Mouse (Mus musculus) intestine, embryonic 16.5 days (tissue): ENCODE measurements at regions not wholly inside any gene's neighbourhood (a gene's known extent, or its start where the extent isn't known, plus 50 kb on each side); places are given as distances from the start of the nearest gene placed in this dataset.

Experiments used
- ATAC-seq: fragments of 200-750 bp; cut with Nextera tagmentation; 2 replicates; pipeline ENCODE4 v1.8.0; 2017; ENCODE audit warnings: moderate TSS enrichment, moderate library complexity
- H3K27ac ChIP-seq: fragments of 300-500 bp; sonication (generic); 2 replicates; pipeline ENCODE4 v1.5.1; 2014; ENCODE audit warnings: mild to moderate bottlenecking, low read length
- H3K27me3 ChIP-seq: fragments of 300-500 bp; sonication (generic); replicated peaks from 2 replicates; pipeline ENCODE4 v1.6.1; 2014; ENCODE audit warnings: low read length, control low read depth, mixed read lengths; ENCODE audit not compliant: control insufficient read depth, insufficient read depth
- H3K36me3 ChIP-seq: fragments of 300-500 bp; sonication (generic); 2 replicates; pipeline ENCODE4 v1.6.1; 2014; ENCODE audit warnings: low read length, control low read depth; ENCODE audit not compliant: control insufficient read depth, insufficient read depth
- H3K4me1 ChIP-seq: fragments of 300-500 bp; sonication (generic); 2 replicates; pipeline ENCODE4 v1.6.1; 2014; ENCODE audit warnings: low read length, control low read depth, mixed read lengths; ENCODE audit not compliant: control insufficient read depth, insufficient read depth
- H3K4me2 ChIP-seq: fragments of 300-500 bp; sonication (generic); 2 replicates; pipeline ENCODE4 v1.6.1; 2014; ENCODE audit warnings: low read depth, low read length, control low read depth
- H3K4me3 ChIP-seq: fragments of 300-500 bp; sonication (generic); 2 replicates; pipeline ENCODE4 v1.5.1; 2014; ENCODE audit warnings: mild to moderate bottlenecking, low read length
- H3K9ac ChIP-seq: fragments of 300-500 bp; sonication (generic); 2 replicates; pipeline ENCODE4 v1.6.1; 2014; ENCODE audit warnings: low read depth, low read length
- H3K9me3 ChIP-seq: fragments of 300-500 bp; sonication (generic); 2 replicates; pipeline ENCODE4 v1.6.1; 2016; ENCODE audit warnings: low read length, control low read depth; ENCODE audit not compliant: control insufficient read depth
- WGBS: fragments of 180-500 bp; shearing (Covaris S2); extraction: QIAGEN DNeasy Blood & Tissue Kit; methylation state at CpG from one replicate; pipeline ENCODE4 v1.1.7; 2014; 5-methylcytosine and 5-hydroxymethylcytosine counted together

DNA sequence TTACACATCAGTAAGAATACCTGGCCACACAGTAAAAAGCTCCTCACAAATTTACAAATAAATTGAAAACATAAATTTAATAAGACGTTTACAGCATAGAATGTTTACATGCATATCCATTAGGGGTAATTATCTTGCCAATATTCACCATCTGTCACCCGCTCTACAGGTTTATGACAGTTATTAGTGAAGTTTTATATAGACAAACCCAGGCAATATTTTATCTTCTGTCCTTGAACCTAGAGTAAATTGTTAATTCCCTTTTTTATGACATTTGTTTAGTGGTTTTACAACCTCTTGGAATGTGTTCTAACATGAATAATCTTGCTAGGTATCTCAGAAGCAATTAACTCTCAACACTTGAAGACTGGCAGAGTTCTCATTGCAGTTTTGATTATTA, 6458.7 kb downstream of the 9330182O14Rik start:
- no peaks in the 10 kb centered on the region for H3K36me3 ChIP-seq
- ATAC-seq = peak; percentile 89
- H3K9ac ChIP-seq = no peak overlapping the region
- H3K4me1 ChIP-seq = no peaks in the 10 kb centered on the region
- 30% methylated on average over 2 of the region's 2 CpGs for WGBS
- no peak overlapping the region for H3K27ac ChIP-seq
- no peak overlapping the region for H3K4me2 ChIP-seq
- no peaks in the 10 kb centered on the region for H3K27me3 ChIP-seq
- no peak overlapping the region for H3K4me3 ChIP-seq
- no peaks in the 10 kb centered on the region for H3K9me3 ChIP-seq

DNA sequence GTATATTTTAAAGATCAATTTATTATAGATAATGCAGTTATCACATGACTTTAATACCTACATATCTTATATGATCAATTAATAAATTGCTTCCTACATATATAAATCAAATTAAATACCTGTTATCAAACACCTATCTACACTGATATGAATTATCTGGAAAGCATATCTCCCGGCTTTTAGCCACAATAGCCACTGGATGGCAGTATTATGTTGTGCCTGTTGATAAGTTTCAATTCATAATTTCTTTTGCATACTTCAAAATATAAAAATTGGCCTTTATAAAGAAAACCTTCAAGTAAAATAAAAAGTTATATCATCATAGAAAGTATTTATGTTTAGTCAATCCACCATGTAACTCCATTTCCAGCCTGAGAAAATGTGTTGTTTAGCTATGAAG, 6464.2 kb downstream of the 9330182O14Rik start:
- no peaks in the 10 kb centered on the region for H3K27me3 ChIP-seq
- H3K36me3 ChIP-seq = no peaks in the 10 kb centered on the region
- H3K4me1 ChIP-seq = no peaks in the 10 kb centered on the region
- H3K9ac ChIP-seq = no peak overlapping the region
- WGBS = 67% methylated on average over 1 of the region's 1 CpGs
- H3K27ac ChIP-seq = no peak overlapping the region
- H3K4me2 ChIP-seq = no peak overlapping the region
- H3K9me3 ChIP-seq = no peaks in the 10 kb centered on the region
- ATAC-seq = no peak
- no peak overlapping the region for H3K4me3 ChIP-seq

DNA sequence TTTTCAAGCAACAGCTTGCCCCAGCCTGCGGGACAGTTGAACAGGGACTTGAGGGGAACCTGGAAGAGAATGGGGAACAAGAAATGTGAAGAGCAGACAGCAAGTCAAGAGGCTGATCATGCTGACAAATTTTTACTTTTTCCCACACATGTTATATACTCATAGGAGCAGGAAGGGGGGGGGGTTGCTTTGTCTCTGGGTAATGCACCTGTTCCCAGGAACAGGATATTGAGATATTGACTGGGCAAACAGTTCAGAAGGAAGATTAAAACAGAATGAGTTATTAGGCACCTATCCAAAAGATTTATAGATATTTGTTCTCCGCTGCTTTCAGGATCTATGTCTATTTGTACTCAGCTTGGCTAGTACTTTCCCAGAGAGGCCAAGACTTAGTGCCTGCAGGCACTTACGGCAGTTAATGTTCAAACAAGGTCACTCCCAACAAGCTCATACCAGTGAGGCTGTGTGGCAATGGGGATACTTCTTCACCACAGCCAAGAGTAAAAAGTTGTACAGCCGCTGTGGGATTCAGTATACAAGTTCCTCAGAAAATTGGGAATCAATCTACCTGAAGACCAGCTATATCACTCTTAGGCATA, 6489.4 kb downstream of the 9330182O14Rik start:
- H3K4me1 ChIP-seq = no peaks in the 10 kb centered on the region
- no peak overlapping the region for H3K9ac ChIP-seq
- no peak overlapping the region for H3K4me3 ChIP-seq
- ATAC-seq = peak; percentile 86
- no peak overlapping the region for H3K27ac ChIP-seq
- H3K27me3 ChIP-seq = no peaks in the 10 kb centered on the region
- no peaks in the 10 kb centered on the region for H3K9me3 ChIP-seq
- 64% methylated on average over 4 of the region's 4 CpGs for WGBS
- H3K4me2 ChIP-seq = no peak overlapping the region
- no peaks in the 10 kb centered on the region for H3K36me3 ChIP-seq

DNA sequence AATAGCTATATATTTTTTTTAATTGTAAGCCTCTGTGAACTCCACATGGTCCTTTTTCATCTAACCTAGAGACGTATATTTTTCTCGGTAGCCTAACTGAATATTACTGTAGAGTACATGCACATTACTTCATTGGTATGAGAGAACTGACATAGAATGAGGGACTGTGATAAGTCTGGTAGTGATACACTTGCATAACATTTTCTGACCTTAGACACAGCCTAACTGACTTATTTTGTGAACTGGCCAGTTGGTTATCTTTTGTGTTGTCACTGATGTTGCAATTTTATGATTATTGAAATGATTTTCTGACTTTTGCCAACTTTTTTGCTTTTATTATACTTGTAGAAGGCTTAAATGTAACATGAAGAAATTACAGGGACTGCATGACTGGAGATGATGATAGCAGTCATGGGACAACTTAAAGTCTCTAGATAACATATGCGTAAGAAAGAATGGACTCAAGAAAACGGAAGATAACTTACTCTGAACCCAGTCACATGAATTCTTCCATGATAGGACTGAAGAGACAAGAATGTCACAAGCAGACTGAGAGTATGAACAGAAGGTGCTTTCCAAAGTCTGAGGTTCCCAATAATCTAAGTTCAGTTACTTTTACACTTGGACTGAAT, 6491.0 kb downstream of the 9330182O14Rik start:
- no peaks in the 10 kb centered on the region for H3K27me3 ChIP-seq
- H3K4me2 ChIP-seq = no peak overlapping the region
- no peak overlapping the region for H3K27ac ChIP-seq
- H3K4me1 ChIP-seq = no peaks in the 10 kb centered on the region
- ATAC-seq = peak; percentile 73; the same call in 1 of the 2 replicates
- H3K9me3 ChIP-seq = no peaks in the 10 kb centered on the region
- WGBS = 87% methylated on average over 4 of the region's 4 CpGs
- no peak overlapping the region for H3K4me3 ChIP-seq
- no peaks in the 10 kb centered on the region for H3K36me3 ChIP-seq
- no peak overlapping the region for H3K9ac ChIP-seq
